Mouse (Mus musculus) intestine, embryonic 14.5 days (tissue): ENCODE measurements around the gene Wapl. TPM values are rescaled to one million over a fixed set of nuclear protein-coding genes. Genes with fewer than 3 reads are reported as not detected.

ENCODE experiments used
- ATAC-seq: fragments of 200-750 bp; cut with Nextera tagmentation; replicated peaks from 2 replicates; pipeline ENCODE4 v1.8.0; 2017; ENCODE audit warnings: low read depth, moderate number of reproducible peaks, moderate TSS enrichment, moderate library complexity; ENCODE audit not compliant: low FRiP score, low TSS enrichment
- DNase-seq: peaks from one replicate; pipeline ENCODE4 v3.0.0-alpha.2; 2018; ENCODE audit warnings: low spot score
- H3K27ac ChIP-seq: fragments of 300-500 bp; sonication (generic); 2 replicates; pipeline ENCODE4 v1.5.1; 2014; ENCODE audit warnings: low read depth, mild to moderate bottlenecking, control low read depth
- H3K27me3 ChIP-seq: fragments of 300-500 bp; sonication (generic); replicated peaks from 2 replicates; pipeline ENCODE4 v1.6.1; 2014; ENCODE audit warnings: low read length, control low read depth; ENCODE audit not compliant: control insufficient read depth, insufficient read depth
- H3K36me3 ChIP-seq: fragments of 300-500 bp; sonication (generic); 2 replicates; pipeline ENCODE4 v1.6.1; 2014; ENCODE audit warnings: low read length, control low read depth; ENCODE audit not compliant: control insufficient read depth, insufficient read depth
- H3K4me1 ChIP-seq: fragments of 300-500 bp; sonication (generic); replicated peaks from 2 replicates; pipeline ENCODE4 v1.6.1; 2014; ENCODE audit warnings: low read length, control low read depth, mixed read lengths; ENCODE audit not compliant: control insufficient read depth, insufficient read depth
- H3K4me2 ChIP-seq: fragments of 300-500 bp; sonication (generic); 2 replicates; pipeline ENCODE4 v1.6.1; 2014; ENCODE audit warnings: low read length
- H3K4me3 ChIP-seq: fragments of 300-500 bp; sonication (generic); 2 replicates; pipeline ENCODE4 v1.5.1; 2014; ENCODE audit warnings: low read depth, low read length, control low read depth, mixed read lengths
- H3K9ac ChIP-seq: fragments of 300-500 bp; sonication (generic); 2 replicates; pipeline ENCODE4 v1.6.1; 2014; ENCODE audit warnings: mild to moderate bottlenecking, low read length
- H3K9me3 ChIP-seq: fragments of 300-500 bp; sonication (generic); 2 replicates; pipeline ENCODE4 v1.6.1; 2016; ENCODE audit warnings: low read length, control low read depth; ENCODE audit not compliant: control insufficient read depth
- WGBS: fragments of 180-500 bp; shearing (Covaris S2); extraction: QIAGEN DNeasy Blood & Tissue Kit; methylation state at CpG from one replicate; pipeline ENCODE4 v1.1.7; 2014; 5-methylcytosine and 5-hydroxymethylcytosine counted together
- polyA plus RNA-seq: library from polyadenylated mRNA; unstranded; fragments of >200 nt; fragmentation: Nextera tagmentation; extraction: Ambion mirVana; gene quantifications from 2 replicates; pipeline ENCODE4 v1.2.1, GENCODE M21; 2014

Wapl gene
- polyA plus RNA-seq, 1 experiment from 2014 or later, result 29.7 TPM

DNA sequence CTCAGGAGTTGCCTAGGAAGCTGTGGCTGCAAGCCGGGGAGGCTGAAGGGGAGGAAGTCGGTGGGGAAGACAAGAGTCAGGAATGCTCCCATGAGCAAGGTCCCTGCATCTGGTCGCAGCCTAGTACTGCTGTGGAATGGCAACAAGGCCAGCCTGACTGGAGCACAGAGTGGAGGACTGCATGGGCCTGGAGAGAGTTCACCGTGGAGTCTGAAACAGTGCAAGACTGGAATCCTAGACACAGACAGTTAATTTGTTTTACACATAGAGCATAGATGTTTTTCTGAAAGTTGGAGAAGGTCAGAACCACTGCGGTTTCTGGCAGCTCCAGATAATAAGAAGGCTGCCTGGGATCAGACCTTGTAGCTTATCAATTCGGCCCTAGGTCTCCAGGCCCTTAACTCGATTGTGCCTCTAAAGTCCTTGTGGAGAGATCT is 13.4 kb upstream of the Wapl start:
- Histone ChIP-seq H3K4me1 (peaks cover 6% of the 10 kb centered on the region; the same call in 1 of the 2 replicates), H3K27ac (no peak overlapping the region), H3K36me3 (no peaks in the 10 kb centered on the region), H3K4me2 (no peak overlapping the region), H3K9me3 (no peaks in the 10 kb centered on the region), H3K4me3 (no peak overlapping the region), H3K9ac (no peak overlapping the region), H3K27me3 (peaks cover 27% of the 10 kb centered on the region)
- DNase-seq, result no peak
- WGBS, result 42% methylated on average over 7 of the region's 7 CpGs
- ATAC-seq, result no peak

GRCm38 (mm10) chr14:34660788-34661591 is 12.7 kb upstream of the Wapl start:
- Histone ChIP-seq H3K4me3 (peak overlapping the region; percentile 44), H3K9ac (peak overlapping the region; percentile 42; the same call in 1 of the 2 replicates), H3K36me3 (no peaks in the 10 kb centered on the region), H3K27me3 (peaks cover 27% of the 10 kb centered on the region), H3K9me3 (no peaks in the 10 kb centered on the region), H3K4me2 (peak overlapping the region; percentile 88), H3K27ac (no peak overlapping the region), H3K4me1 (peaks cover 6% of the 10 kb centered on the region; the same call in 1 of the 2 replicates)
- WGBS, result 14% methylated on average over 22 of the region's 22 CpGs
- ATAC-seq (no peak), DNase-seq (peak; percentile 71)

GRCm38 (mm10) chr14:34661621-34662477 is 11.9 kb upstream of the Wapl start:
- Histone ChIP-seq H3K9ac (peak overlapping the region; percentile 42; the same call in 1 of the 2 replicates), H3K4me2 (peak overlapping the region; percentile 88), H3K27ac (no peak overlapping the region), H3K27me3 (peaks cover 27% of the 10 kb centered on the region), H3K36me3 (no peaks in the 10 kb centered on the region), H3K4me1 (peaks cover 6% of the 10 kb centered on the region; the same call in 1 of the 2 replicates), H3K9me3 (no peaks in the 10 kb centered on the region), H3K4me3 (peak overlapping the region; percentile 44)
- DNase-seq, result peak; percentile 78
- WGBS, result under 1% methylated on average over 39 of the region's 39 CpGs
- ATAC-seq, result peak; percentile 65; the same call in 1 of the 2 replicates

- Histone ChIP-seq H3K27me3 (peaks cover 27% of the 10 kb centered on the region), H3K4me1 (peaks cover 6% of the 10 kb centered on the region; the same call in 1 of the 2 replicates), H3K9me3 (no peaks in the 10 kb centered on the region), H3K9ac (no peak overlapping the region; the same call in 1 of the 2 replicates), H3K36me3 (no peaks in the 10 kb centered on the region), H3K4me2 (peak overlapping the region; percentile 88), H3K4me3 (peak overlapping the region; percentile 44), H3K27ac (no peak overlapping the region)
- ATAC-seq (no peak), DNase-seq (peak; percentile 47)
- 20% methylated on average over 4 of the region's 4 CpGs for WGBS
These were observed 11.3 kb upstream of the Wapl start for GRCm38 (mm10) chr14:34662478-34662826.

- Histone ChIP-seq H3K4me1 (peaks cover 6% of the 10 kb centered on the region; the same call in 1 of the 2 replicates), H3K27ac (no peak overlapping the region), H3K9me3 (no peaks in the 10 kb centered on the region), H3K9ac (no peak overlapping the region), H3K36me3 (no peaks in the 10 kb centered on the region), H3K27me3 (peaks cover 27% of the 10 kb centered on the region), H3K4me3 (no peak overlapping the region), H3K4me2 (no peak overlapping the region)
- DNase-seq, result peak; percentile 28
- no peak for ATAC-seq
- 74% methylated on average over 1 of the region's 1 CpGs for WGBS
These were observed 10.3 kb upstream of the Wapl start for GRCm38 (mm10) chr14:34663381-34663780.

GRCm38 (mm10) chr14:34669082-34669481 is 4.6 kb upstream of the Wapl start:
- Histone ChIP-seq H3K27me3 (no peaks in the 10 kb centered on the region), H3K4me3 (no peak overlapping the region), H3K36me3 (no peaks in the 10 kb centered on the region), H3K9ac (no peak overlapping the region), H3K9me3 (no peaks in the 10 kb centered on the region), H3K4me1 (no peaks in the 10 kb centered on the region; the same call in 1 of the 2 replicates), H3K27ac (no peak overlapping the region), H3K4me2 (no peak overlapping the region)
- DNase-seq (no peak), ATAC-seq (no peak)
- 63% methylated on average over 3 of the region's 3 CpGs for WGBS

- Histone ChIP-seq H3K9ac (no peak overlapping the region), H3K4me1 (peaks cover 3% of the 10 kb centered on the region; the same call in 1 of the 2 replicates), H3K36me3 (no peaks in the 10 kb centered on the region), H3K4me2 (no peak overlapping the region), H3K4me3 (no peak overlapping the region), H3K27ac (no peak overlapping the region), H3K9me3 (no peaks in the 10 kb centered on the region), H3K27me3 (no peaks in the 10 kb centered on the region)
- ATAC-seq (no peak), DNase-seq (no peak)
- 52% methylated on average over 2 of the region's 2 CpGs for WGBS
These were observed 3.5 kb upstream of the Wapl start for GRCm38 (mm10) chr14:34670256-34670655.

DNA sequence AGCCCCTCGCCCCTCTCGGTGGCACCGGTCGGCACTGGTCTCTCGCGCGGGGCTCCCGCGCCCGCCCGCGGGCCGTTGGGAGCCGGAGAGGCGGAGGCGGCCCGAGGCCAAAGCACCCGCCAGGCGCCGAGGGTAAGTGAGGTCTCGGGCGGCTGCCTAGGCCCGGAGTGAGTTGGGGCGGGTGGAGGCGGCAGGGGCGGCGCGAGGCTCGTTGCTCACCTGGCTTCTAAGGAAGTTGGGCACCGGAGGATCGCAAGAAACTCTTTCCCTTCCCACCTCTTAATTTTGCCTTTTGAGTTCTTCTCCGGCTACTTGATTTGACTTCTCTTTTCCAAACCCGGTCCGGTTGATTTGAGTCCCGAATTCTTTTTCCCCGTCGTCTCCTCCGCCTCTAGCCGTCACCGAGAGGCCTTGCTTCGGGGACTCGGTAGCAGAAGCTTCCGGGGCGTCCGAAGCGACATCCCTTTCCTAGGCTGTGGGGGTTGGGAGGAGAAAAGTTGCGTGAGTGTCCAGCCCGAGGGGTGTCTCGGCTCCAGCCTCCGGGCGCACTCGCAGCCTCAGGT is 582 bp downstream of the Wapl start:
- WGBS, result under 1% methylated on average over 52 of the region's 52 CpGs
- peak; percentile 32 for ATAC-seq
- H3K36me3 ChIP-seq, result peaks cover 15% of the 10 kb centered on the region
- H3K27ac ChIP-seq, result peak overlapping the region; percentile 84
- H3K9ac ChIP-seq, result peak overlapping the region; percentile 94
- H3K4me1 ChIP-seq, result peaks cover 5% of the 10 kb centered on the region; the same call in 1 of the 2 replicates
- H3K4me3 ChIP-seq, result peak overlapping the region; percentile 82
- peak overlapping the region; percentile 68 for H3K4me2 ChIP-seq
- H3K27me3 ChIP-seq, result no peaks in the 10 kb centered on the region
- peak; percentile 81 for DNase-seq
- no peaks in the 10 kb centered on the region for H3K9me3 ChIP-seq
